Mouse (Mus musculus): ENCODE data around the gene Cped1.

DNA sequence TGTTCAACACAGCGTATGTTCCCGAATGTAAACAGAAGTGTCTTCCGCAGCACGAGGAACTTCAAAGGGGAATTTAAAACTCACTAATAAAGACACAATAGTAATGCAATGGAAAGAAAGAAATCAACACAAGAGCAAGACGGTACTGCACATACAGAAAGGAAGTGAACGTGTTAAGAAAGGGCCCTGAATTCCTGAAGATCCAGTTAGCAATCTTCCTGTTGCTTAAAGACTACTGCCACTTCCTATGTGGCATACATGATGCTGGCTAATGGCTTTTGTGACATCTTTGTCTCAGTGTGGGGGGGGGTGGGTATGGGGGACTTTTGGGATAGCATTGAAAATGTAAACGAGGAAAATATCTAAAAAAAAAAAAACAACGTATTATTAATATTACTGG, 50.7 kb downstream of the Cped1 start:
- no peak for TF ChIP-seq CTCF (IDR thresholded peaks at IDR 0.05; ENCODE audit: low read depth)
- TF ChIP-seq EP300 (IDR thresholded peaks at IDR 0.05; ENCODE audit: low read depth): no peak
